Mouse (Mus musculus): ENCODE data around the gene Drd5.

The Drd5 gene

GRCm38 (mm10) chr5:38318966-38319786 is at the start of gene Drd5:
TSS of gene Drd5 (plus strand) at chr5:38319367.
- DNase-seq (ENCODE audit: low read depth, low spot score), result no peak

- no peak for DNase-seq (ENCODE audit: low read depth, low spot score)
Observed at GRCm38 (mm10) chr5:38270942-38271341, 48.2 kb upstream of the Drd5 start.

GRCm38 (mm10) chr5:38273831-38274230 is 45.3 kb upstream of the Drd5 start:
- no peak for DNase-seq (ENCODE audit: low read depth, low spot score)

GRCm38 (mm10) chr5:38275771-38276170 is 43.4 kb upstream of the Drd5 start, which contains the start of gene Otop1:
TSS of gene Otop1 (plus strand) at chr5:38275972.
- DNase-seq (ENCODE audit: low read depth, low spot score), result no peak

GRCm38 (mm10) chr5:38276451-38276850 is 42.7 kb upstream of the Drd5 start:
- DNase-seq (ENCODE audit: low read depth, low spot score), result no peak

- no peak for DNase-seq (ENCODE audit: low read depth, low spot score)
Observed at GRCm38 (mm10) chr5:38277098-38277866, 41.9 kb upstream of the Drd5 start.

GRCm38 (mm10) chr5:38277936-38278600 is 41.1 kb upstream of the Drd5 start:
- no peak for DNase-seq (ENCODE audit: low read depth, low spot score)

- no peak for DNase-seq (ENCODE audit: low read depth, low spot score)
Observed at GRCm38 (mm10) chr5:38280075-38280474, 39.1 kb upstream of the Drd5 start.

GRCm38 (mm10) chr5:38285724-38286123 is 33.4 kb upstream of the Drd5 start:
- no peak for DNase-seq (ENCODE audit: low read depth, low spot score)

GRCm38 (mm10) chr5:38288476-38288875 is 30.7 kb upstream of the Drd5 start:
- no peak for DNase-seq (ENCODE audit: low read depth, low spot score)

- no peak for DNase-seq (ENCODE audit: low read depth, low spot score)
Observed at GRCm38 (mm10) chr5:38301761-38302411, 17.3 kb upstream of the Drd5 start.

- DNase-seq (ENCODE audit: low read depth, low spot score), result no peak
Observed at GRCm38 (mm10) chr5:38302651-38303050, 16.5 kb upstream of the Drd5 start.

GRCm38 (mm10) chr5:38305241-38305640 is 13.9 kb upstream of the Drd5 start:
- DNase-seq (ENCODE audit: low read depth, low spot score), result no peak

GRCm38 (mm10) chr5:38307255-38308101 is 11.7 kb upstream of the Drd5 start:
- peak; percentile 83 for DNase-seq (ENCODE audit: low read depth, low spot score)

GRCm38 (mm10) chr5:38308873-38309272 is 10.3 kb upstream of the Drd5 start:
- peak; percentile 42 for DNase-seq (ENCODE audit: low read depth, low spot score)

- DNase-seq (ENCODE audit: low read depth, low spot score), result no peak
Observed at GRCm38 (mm10) chr5:38309795-38310194, 9.4 kb upstream of the Drd5 start.

GRCm38 (mm10) chr5:38333381-38333780 is 14.2 kb downstream of the Drd5 start:
- DNase-seq (ENCODE audit: low read depth, low spot score), result no peak

- DNase-seq (ENCODE audit: low read depth, low spot score), result no peak
Observed at GRCm38 (mm10) chr5:38334582-38334981, 15.4 kb downstream of the Drd5 start.

- no peak for DNase-seq (ENCODE audit: low read depth, low spot score)
Observed at GRCm38 (mm10) chr5:38343101-38343500, 23.9 kb downstream of the Drd5 start.

GRCm38 (mm10) chr5:38346646-38347432 is 27.7 kb downstream of the Drd5 start:
- no peak for DNase-seq (ENCODE audit: low read depth, low spot score)
